Mouse (Mus musculus) liver, postnatal 0 days (tissue): Measurements from ENCODE around the gene R3hdm4. TPM values are rescaled to one million over a fixed set of nuclear protein-coding genes. Genes with fewer than 3 reads are reported as not detected.

Experiments used
- ATAC-seq: fragments of 200-750 bp; cut with Nextera tagmentation; 2 replicates; pipeline ENCODE4 v1.8.0; 2017; ENCODE audit warnings: mild to moderate bottlenecking, moderate library complexity
- DNase-seq: peaks from one replicate; pipeline ENCODE4 v3.0.0-alpha.2; 2016
- H3K27ac ChIP-seq: fragments of 300-500 bp; sonication (generic); 2 replicates; pipeline ENCODE4 v1.5.1; 2014; ENCODE audit warnings: antibody characterized with exemption, moderate library complexity, mild to moderate bottlenecking, low read depth
- H3K27me3 ChIP-seq: fragments of 300-500 bp; sonication (generic); 2 replicates; pipeline ENCODE4 v1.6.1; 2014; ENCODE audit warnings: low read length, control low read depth, mixed read lengths; ENCODE audit not compliant: insufficient read depth
- H3K36me3 ChIP-seq: fragments of 300-500 bp; sonication (generic); replicated peaks from 2 replicates; pipeline ENCODE4 v1.6.1; 2014; ENCODE audit warnings: mild to moderate bottlenecking, control low read depth, low read length, moderate library complexity, mixed read lengths; ENCODE audit not compliant: insufficient read depth
- H3K4me1 ChIP-seq: fragments of 300-500 bp; sonication (generic); 2 replicates; pipeline ENCODE4 v1.6.1; 2014; ENCODE audit warnings: antibody characterized with exemption, mild to moderate bottlenecking, control low read depth; ENCODE audit not compliant: insufficient read depth
- H3K4me2 ChIP-seq: fragments of 300-500 bp; sonication (generic); 2 replicates; pipeline ENCODE4 v1.6.1; 2014; ENCODE audit warnings: low read depth, mild to moderate bottlenecking, low read length, moderate library complexity, mixed read lengths
- H3K4me3 ChIP-seq: fragments of 300-500 bp; sonication (generic); 2 replicates; pipeline ENCODE4 v1.5.1; 2014; ENCODE audit warnings: low read depth, low read length
- H3K9ac ChIP-seq: fragments of 300-500 bp; sonication (generic); replicated peaks from 2 replicates; pipeline ENCODE4 v1.6.1; 2014; ENCODE audit warnings: mild to moderate bottlenecking, moderate library complexity
- H3K9me3 ChIP-seq: fragments of 300-500 bp; sonication (generic); 2 replicates; pipeline ENCODE4 v1.6.1; 2016; ENCODE audit warnings: mild to moderate bottlenecking, control low read depth, low read length, mixed read lengths
- CTCF ChIP-seq: sonication (generic); IDR thresholded peaks from 2 replicates; pipeline ENCODE4 v1.5.1; 2016; ENCODE audit warnings: antibody characterized with exemption, low read depth
- EP300 ChIP-seq: IDR thresholded peaks from 2 replicates; pipeline ENCODE4 v1.6.1; 2016; ENCODE audit warnings: antibody characterized with exemption, low read depth, mild to moderate bottlenecking
- WGBS: fragments of 180-500 bp; shearing (Covaris S2); extraction: QIAGEN DNeasy Blood & Tissue Kit; methylation state at CpG from one replicate; pipeline ENCODE4 v1.1.7; 2014; ENCODE audit not compliant: insufficient replicate concordance; 5-methylcytosine and 5-hydroxymethylcytosine counted together
- microRNA-seq: library from miRNA; unstranded; fragments of <30 nt; microRNA quantifications from one replicate; pipeline ENCODE4, GENCODE M21; 2016
- polyA plus RNA-seq: library from polyadenylated mRNA; unstranded; fragments of >200 nt; fragmentation: Nextera tagmentation; extraction: Ambion mirVana; gene quantifications from 2 replicates; pipeline ENCODE4 v1.2.1, GENCODE M21; 2015

Gene R3hdm4
- polyA plus RNA-seq, 1 experiment from 2014 or later: 51.7 TPM

GRCm38 (mm10) chr10:79864351-79865188, 56.4 kb downstream of the R3hdm4 start:
- WGBS: 59% methylated on average over 10 of the region's 10 CpGs
- TF ChIP-seq CTCF: no peak
- TF ChIP-seq EP300: no peak
- Histone ChIP-seq H3K9ac (no peak overlapping the region), H3K27ac (no peak overlapping the region), H3K9me3 (no peaks in the 10 kb centered on the region), H3K4me3 (no peak overlapping the region), H3K4me1 (no peaks in the 10 kb centered on the region), H3K27me3 (no peaks in the 10 kb centered on the region), H3K36me3 (peaks cover 41% of the 10 kb centered on the region), H3K4me2 (no peak overlapping the region)
- ATAC-seq (peak; percentile 15), DNase-seq (peak; percentile 19)

DNA sequence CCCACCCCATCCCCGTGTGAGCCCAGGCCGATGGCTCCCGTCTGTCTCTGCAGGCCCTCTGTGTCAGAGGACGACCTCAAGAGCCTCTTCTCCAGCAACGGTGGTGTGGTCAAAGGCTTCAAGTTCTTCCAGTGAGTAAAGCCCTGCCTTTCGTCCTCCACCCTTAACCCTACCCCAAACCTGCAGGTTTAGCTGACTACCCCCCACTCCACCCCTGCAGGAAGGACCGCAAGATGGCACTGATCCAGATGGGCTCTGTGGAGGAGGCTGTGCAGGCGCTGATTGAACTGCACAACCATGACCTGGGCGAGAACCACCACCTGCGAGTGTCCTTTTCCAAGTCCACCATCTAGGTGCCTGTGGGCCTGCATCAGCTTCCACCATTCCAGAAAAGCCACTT, 58.1 kb downstream of the R3hdm4 start:
- peaks cover 56% of the 10 kb centered on the region for H3K36me3 ChIP-seq
- no peak overlapping the region for H3K27ac ChIP-seq
- no peak overlapping the region for H3K4me2 ChIP-seq
- no peak overlapping the region for H3K4me3 ChIP-seq
- no peak overlapping the region for H3K9ac ChIP-seq
- no peaks in the 10 kb centered on the region for H3K9me3 ChIP-seq
- ATAC-seq: no peak
- WGBS: 77% methylated on average over 10 of the region's 10 CpGs
- peaks cover 8% of the 10 kb centered on the region for H3K4me1 ChIP-seq
- H3K27me3 ChIP-seq: no peaks in the 10 kb centered on the region
- TF ChIP-seq EP300 (no peak), CTCF (no peak)
- DNase-seq: no peak

DNA sequence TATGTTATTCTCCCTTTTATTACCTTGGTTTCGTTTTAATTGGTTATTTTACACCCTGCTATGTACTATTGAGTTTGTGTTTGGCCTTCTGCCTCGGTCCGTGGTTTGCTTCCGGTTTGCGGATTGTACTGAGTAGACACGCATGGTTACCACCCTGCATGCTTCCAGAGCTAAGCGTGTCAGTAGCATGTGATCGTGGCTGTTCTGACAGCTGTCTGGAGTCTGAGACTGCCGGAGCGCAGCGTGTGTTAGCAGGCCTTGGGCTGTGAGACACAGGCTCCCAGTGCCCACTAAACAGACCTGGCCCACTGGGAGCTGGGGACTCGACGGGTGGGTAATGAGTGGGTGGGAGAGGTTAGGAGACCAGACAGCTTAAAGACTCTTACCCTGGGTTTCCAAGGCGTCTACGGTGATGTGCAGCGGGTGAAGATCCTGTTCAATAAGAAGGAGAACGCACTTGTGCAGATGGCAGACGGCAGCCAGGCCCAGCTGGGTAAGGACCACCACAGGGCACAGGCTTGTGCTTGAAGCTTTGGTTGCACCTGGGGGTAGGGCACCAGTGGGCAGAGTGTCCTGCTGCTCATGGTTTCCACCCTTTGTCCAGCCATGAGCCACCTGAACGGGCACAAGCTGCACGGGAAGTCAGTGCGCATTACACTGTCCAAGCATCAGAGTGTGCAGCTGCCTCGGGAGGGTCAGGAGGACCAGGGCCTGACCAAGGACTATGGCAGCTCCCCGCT, 58.8 kb downstream of the R3hdm4 start:
- DNase-seq: no peak
- no peak overlapping the region for H3K9ac ChIP-seq
- no peak for ATAC-seq
- H3K27ac ChIP-seq: no peak overlapping the region
- H3K4me3 ChIP-seq: no peak overlapping the region
- H3K9me3 ChIP-seq: no peaks in the 10 kb centered on the region
- H3K36me3 ChIP-seq: peaks cover 62% of the 10 kb centered on the region
- H3K27me3 ChIP-seq: no peaks in the 10 kb centered on the region
- H3K4me1 ChIP-seq: peaks cover 15% of the 10 kb centered on the region
- H3K4me2 ChIP-seq: no peak overlapping the region
- 87% methylated on average over 23 of the region's 23 CpGs for WGBS
- TF ChIP-seq CTCF (no peak), EP300 (no peak)

GRCm38 (mm10) chr10:79861230-79862048, 59.6 kb downstream of the R3hdm4 start:
- Histone ChIP-seq H3K9ac (no peak overlapping the region), H3K4me1 (peaks cover 23% of the 10 kb centered on the region), H3K27ac (no peak overlapping the region), H3K36me3 (peaks cover 70% of the 10 kb centered on the region), H3K9me3 (no peaks in the 10 kb centered on the region), H3K4me3 (no peak overlapping the region), H3K27me3 (no peaks in the 10 kb centered on the region), H3K4me2 (no peak overlapping the region)
- ATAC-seq (no peak), DNase-seq (no peak)
- TF ChIP-seq EP300: no peak
- TF ChIP-seq CTCF: no peak
- 82% methylated on average over 25 of the region's 25 CpGs for WGBS

- no peak overlapping the region for H3K4me3 ChIP-seq
- 94% methylated on average over 26 of the region's 26 CpGs for WGBS
- TF ChIP-seq CTCF (no peak), EP300 (no peak)
- peaks cover 70% of the 10 kb centered on the region for H3K36me3 ChIP-seq
- ATAC-seq (no peak), DNase-seq (no peak)
- H3K4me1 ChIP-seq: peaks cover 26% of the 10 kb centered on the region
- no peak overlapping the region for H3K27ac ChIP-seq
- no peaks in the 10 kb centered on the region for H3K27me3 ChIP-seq
- no peaks in the 10 kb centered on the region for H3K9me3 ChIP-seq
- no peak overlapping the region for H3K9ac ChIP-seq
- H3K4me2 ChIP-seq: no peak overlapping the region
These were observed 60.7 kb downstream of the R3hdm4 start for GRCm38 (mm10) chr10:79860079-79860911.

Small RNA genes within 50 kb of the gene (microRNA-seq; reads per million reads assigned to microRNA genes)
- gene Mir6910: not detected

Other genes with a start within 250 kb of the R3hdm4 start
- 77.6 and 80.1 TPM in 2 replicates for gene Cdc34, start 239.0 kb downstream of the R3hdm4 start, polyA plus RNA-seq
- 0.09 and 0.13 TPM in 2 replicates for gene Gzmm, start 232.2 kb downstream of the R3hdm4 start, polyA plus RNA-seq
- gene Bsg, start 216.7 kb downstream of the R3hdm4 start, polyA plus RNA-seq: 979 and 1,075 TPM in 2 replicates
- 0.04 and 0.06 TPM in 2 replicates for gene Hcn2, start 204.6 kb downstream of the R3hdm4 start, polyA plus RNA-seq
- gene Polrmt, start 174.6 kb downstream of the R3hdm4 start, polyA plus RNA-seq: 9.9 and 12.6 TPM in 2 replicates
- not detected in 2 replicates for gene Fgf22, start 166.1 kb downstream of the R3hdm4 start, polyA plus RNA-seq
- 28.2 and 34.1 TPM in 2 replicates for gene Rnf126, start 154.3 kb downstream of the R3hdm4 start, polyA plus RNA-seq
- 0.36 and 0.63 TPM in 2 replicates for gene Fstl3, start 143.9 kb downstream of the R3hdm4 start, polyA plus RNA-seq
- gene Prss57, start 130.2 kb downstream of the R3hdm4 start, polyA plus RNA-seq: 5.0 and 7.2 TPM in 2 replicates
- 7.9 and 9.2 TPM in 2 replicates for gene Palm, start 127.6 kb downstream of the R3hdm4 start, polyA plus RNA-seq
- gene Misp, start 100.2 kb downstream of the R3hdm4 start, polyA plus RNA-seq: 1.00 and 1.3 TPM in 2 replicates
- 55.4 and 59.1 TPM in 2 replicates for gene Ptbp1, start 66.8 kb downstream of the R3hdm4 start, polyA plus RNA-seq
- gene Prtn3, start 46.7 kb downstream of the R3hdm4 start, polyA plus RNA-seq: 123 and 127 TPM in 2 replicates
- gene Plppr3, start 46.6 kb downstream of the R3hdm4 start, polyA plus RNA-seq: 2.9 and 4.9 TPM in 2 replicates
- gene Elane, start 35.0 kb downstream of the R3hdm4 start, polyA plus RNA-seq: 180 and 207 TPM in 2 replicates
- gene Cfd, start 30.4 kb downstream of the R3hdm4 start, polyA plus RNA-seq: not detected in 2 replicates
- gene Med16, start 12.3 kb downstream of the R3hdm4 start, polyA plus RNA-seq: 13.5 and 14.3 TPM in 2 replicates
- gene Gm26602, start 10.4 kb downstream of the R3hdm4 start, polyA plus RNA-seq: 4.6 TPM in 1 of 2 replicates, not detected in the other
- gene Kiss1r, start 4.2 kb downstream of the R3hdm4 start, polyA plus RNA-seq: 0.18 and 0.34 TPM in 2 replicates
- 4.5 and 5.5 TPM in 2 replicates for gene Arid3a, start 5.8 kb upstream of the R3hdm4 start, polyA plus RNA-seq
- gene Wdr18, start 38.9 kb upstream of the R3hdm4 start, polyA plus RNA-seq: 40.7 and 41.2 TPM in 2 replicates
- gene Grin3b, start 49.5 kb upstream of the R3hdm4 start, polyA plus RNA-seq: 0.05 TPM in 1 of 2 replicates, not detected in the other
- gene Tmem259, start 63.1 kb upstream of the R3hdm4 start, polyA plus RNA-seq: 13.2 and 14.5 TPM in 2 replicates
- 40.7 and 42.8 TPM in 2 replicates for gene Cnn2, start 67.4 kb upstream of the R3hdm4 start, polyA plus RNA-seq
- 2.5 and 3.1 TPM in 2 replicates for gene Abca7, start 75.3 kb upstream of the R3hdm4 start, polyA plus RNA-seq
- gene Arhgap45, start 95.4 kb upstream of the R3hdm4 start, polyA plus RNA-seq: 12.1 and 14.2 TPM in 2 replicates
- 57.0 and 58.3 TPM in 2 replicates for gene Polr2e, start 118.6 kb upstream of the R3hdm4 start, polyA plus RNA-seq
- gene Gpx4, start 126.0 kb upstream of the R3hdm4 start, polyA plus RNA-seq: 537 and 560 TPM in 2 replicates
- gene Sbno2, start 184.4 kb upstream of the R3hdm4 start, polyA plus RNA-seq: 7.4 and 8.7 TPM in 2 replicates
- gene Stk11, start 194.6 kb upstream of the R3hdm4 start, polyA plus RNA-seq: 9.1 and 11.2 TPM in 2 replicates
- 537 and 576 TPM in 2 replicates for gene Atp5d, start 217.4 kb upstream of the R3hdm4 start, polyA plus RNA-seq
- gene Cbarp, start 219.6 kb upstream of the R3hdm4 start, polyA plus RNA-seq: 0.11 and 0.18 TPM in 2 replicates
- gene Midn, start 227.1 kb upstream of the R3hdm4 start, polyA plus RNA-seq: 3.0 and 4.3 TPM in 2 replicates
- 87.0 and 93.3 TPM in 2 replicates for gene Cirbp, start 244.8 kb upstream of the R3hdm4 start, polyA plus RNA-seq